Mouse (Mus musculus) kidney, postnatal 10 days (tissue): ENCODE measurements around the gene Gm1604a.
"Not testable (repeated sequence)": the region's sequence is repeated elsewhere in the genome, so short reads cannot be mapped to it uniquely, and the experiment has no call there.

Experiments used
- DNase-seq: peaks from one replicate; pipeline ENCODE4 v3.0.0; 2021; ENCODE audit warnings: mixed read lengths

Gm1604a gene

DNA sequence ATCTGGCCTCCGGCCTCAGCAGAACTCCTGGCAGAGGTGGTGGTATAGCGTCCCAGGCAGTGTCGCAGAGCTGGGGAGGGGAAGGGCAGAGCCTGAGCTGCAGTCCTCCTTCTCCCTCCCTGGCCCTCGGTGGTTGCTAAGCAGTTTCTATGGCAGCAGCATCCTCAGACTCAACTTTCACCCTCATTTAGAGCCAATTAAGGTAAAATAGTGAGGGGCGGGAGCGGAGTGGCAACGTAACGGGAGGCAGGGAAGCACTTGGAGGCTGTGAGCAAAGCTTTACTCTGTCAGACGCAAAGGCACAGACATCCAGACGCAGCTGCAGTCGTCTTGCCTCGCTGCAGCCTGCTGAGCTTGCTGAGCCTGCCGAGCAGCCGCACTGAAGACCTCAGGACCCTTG is at the start of gene Gm1604a:
Gm1604a (plus strand) TSS at position 312 of the 400 bp plus-strand sequence.
- DNase-seq = not testable (repeated sequence)

DNA sequence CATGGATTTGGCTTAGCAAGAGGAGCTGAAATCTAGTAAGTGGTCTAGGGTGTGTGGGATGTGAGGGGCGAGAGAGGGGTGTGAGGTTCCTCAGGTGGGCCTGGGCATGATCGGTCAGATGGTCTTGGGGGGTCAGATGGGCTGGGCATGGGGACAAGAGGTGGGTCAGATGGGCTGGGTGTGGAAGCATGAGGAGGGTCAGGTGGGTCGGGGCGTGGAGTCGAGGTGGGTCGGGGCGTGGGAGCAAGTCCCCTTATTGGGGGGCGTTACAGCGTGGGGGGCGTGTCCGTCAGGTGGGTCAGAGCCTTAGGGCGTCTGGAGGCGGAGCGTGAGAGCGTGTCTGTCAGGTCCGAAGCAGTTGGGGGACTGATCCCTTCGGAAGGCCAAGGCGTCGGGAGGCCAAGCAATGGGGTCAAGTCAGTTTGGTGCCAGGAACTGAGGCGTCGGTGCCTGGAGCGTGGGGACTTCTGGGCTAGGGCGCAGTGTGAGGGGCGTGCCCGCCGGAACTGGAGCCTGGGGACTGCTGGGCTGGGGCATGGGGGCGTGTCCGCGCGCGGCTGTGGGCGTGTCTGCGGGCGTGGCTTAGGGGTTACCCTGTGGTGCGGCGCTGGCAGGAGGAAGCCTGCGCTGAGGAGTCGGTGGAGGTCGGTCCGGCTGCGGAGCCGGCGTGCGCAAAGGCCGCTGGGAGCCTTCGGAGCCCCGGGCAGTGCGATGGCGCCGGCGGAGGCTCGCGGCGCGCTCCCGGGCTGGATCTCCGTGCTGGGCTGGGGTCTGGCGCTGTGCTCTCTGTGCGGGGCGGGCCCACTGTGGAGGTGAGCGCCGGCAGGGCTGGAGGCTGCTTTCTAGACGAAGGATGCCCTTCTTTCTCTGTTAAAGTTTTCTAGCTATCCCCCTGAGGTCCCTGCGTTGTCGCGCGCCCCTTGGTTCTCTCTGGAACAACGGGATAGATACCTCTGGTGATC is 46.8 kb upstream of the Gm1604a start, which contains the start of gene Gm49721:
Gm49721 (plus strand) TSS at position 618 of the 962 bp plus-strand sequence.
- DNase-seq = peak; percentile 82

DNA sequence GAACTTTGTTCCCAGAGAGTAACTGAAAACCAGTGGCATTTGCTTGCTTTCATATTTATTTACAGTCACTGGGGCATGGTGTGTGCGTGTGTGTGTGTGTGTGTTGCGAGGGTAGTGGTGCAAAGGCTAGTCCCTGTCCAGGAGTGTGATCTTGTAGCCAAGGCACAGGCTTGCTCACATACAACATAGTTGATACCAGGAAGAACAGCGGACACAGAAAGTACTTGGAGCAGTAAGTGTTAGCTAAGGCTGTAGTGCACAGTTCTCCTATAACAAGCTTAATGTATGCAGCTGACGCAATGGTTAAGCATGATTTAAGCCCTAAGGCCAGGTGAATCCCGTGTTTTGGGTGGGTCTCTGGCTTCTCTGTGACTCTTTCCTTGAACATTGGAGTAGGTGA is 46.0 kb upstream of the Gm1604a start:
- peak; percentile 19 for DNase-seq

DNA sequence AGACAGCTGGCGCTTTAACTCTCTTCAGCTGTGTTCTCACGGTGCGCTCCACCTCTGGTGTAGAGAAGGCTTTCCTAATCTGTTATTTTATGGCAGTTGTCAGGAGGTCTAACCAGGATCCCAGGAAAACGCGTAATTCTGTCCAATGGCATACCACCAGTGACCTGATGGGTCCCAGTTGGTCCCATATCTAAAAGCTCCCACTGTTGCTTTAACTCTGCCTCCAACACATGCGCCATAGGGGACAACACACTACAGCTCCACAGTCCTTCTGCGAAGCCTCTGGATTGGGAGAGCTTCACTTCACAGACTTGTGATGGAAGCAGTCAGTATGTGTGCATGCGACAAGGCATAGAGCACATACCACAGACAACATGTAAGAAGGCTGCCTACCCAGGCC is 45.2 kb upstream of the Gm1604a start:
- not testable (repeated sequence) for DNase-seq

DNA sequence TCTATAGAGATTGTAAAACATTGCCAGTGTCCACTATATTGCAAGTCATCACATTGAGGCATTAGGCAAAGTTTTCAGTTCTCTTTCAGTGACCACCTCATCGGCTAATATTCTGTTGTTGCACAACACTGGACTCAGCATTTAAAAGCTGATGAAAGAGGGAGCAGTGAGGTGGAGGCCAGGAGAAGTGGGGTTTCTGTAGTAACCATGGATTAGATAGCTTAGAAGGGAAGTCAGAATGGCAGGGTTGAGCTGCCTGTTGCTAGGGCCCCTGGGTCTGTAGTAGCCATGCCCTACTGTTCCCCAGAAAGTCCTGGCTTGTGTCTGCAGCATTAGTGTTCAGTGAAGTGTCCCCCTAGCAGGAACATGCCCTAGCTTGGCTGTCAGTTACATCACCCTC is 39.2 kb upstream of the Gm1604a start:
- DNase-seq = not testable (repeated sequence)

DNA sequence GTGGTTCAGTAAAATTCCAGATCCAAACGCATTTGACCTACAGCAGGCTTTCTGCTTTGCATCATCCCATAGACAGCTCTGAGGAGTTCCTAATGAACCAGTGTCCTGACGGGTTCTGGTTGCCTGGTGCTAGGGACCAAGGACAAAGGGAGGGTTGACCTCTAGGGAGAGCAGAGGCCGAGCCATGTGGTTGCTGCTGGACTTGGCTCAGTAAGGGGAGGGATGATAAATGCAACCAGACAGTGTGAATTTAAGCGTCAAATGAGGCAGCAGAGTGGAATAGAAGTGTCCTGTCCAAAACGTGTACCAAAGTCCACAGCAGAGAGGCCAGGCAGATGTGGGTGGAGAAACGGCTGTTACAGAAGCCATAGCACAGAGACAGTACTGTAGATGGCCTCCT is 29.9 kb upstream of the Gm1604a start:
- not testable (repeated sequence) for DNase-seq

DNA sequence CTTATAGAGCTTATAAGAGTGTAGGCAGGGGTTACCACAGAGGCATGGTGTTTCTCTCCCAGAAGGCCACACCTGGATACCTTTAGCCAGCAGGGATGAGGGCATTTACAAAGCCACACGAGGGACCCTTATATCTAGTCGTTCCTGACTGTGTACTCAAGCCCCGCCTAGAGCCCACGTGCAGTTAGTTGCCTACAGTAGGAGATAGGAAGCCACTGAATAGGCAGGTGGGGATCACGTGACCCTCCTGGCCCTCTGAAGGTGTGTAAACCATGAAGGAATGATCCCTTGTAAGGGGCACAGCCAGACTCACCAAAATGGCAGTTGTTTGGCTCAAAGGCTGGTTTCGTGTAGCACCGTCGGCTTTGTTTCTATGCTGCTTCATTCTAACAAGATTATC is 28.5 kb upstream of the Gm1604a start:
- DNase-seq = not testable (repeated sequence)

DNA sequence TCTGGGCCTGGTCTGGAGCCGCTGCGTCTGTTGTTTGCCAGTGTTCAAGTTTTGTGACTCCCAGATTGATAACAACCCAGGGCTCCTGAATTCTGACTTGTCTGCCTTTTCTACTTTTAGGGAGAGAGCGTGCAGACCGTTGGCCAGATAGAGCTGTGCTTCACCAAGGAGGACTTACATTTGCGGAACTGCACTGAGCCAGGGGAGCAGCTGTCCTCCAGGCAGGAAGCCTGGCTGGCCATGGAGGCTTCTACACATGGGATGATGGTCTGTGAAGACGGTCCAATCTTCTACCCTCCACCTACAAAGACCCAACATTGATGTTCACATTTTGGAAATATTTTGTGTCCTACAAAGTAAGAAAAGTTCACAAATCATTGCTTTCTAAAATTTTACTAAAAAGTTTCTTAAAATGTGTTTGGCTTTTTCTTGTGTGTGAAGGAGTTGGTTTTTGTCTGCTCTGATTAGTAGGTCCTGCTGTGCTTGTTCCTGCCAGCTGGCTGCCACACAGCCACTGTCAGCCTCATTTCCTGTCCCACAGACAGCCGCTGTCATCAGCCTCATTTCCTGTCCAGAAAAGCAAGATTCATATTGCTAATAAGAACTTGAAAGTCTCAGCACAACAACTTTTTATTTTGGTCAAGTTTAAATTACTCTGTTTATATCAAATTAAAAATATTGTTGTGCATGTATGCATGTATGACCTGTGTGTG is 27.4 kb upstream of the Gm1604a start:
- not testable (repeated sequence) for DNase-seq

DNA sequence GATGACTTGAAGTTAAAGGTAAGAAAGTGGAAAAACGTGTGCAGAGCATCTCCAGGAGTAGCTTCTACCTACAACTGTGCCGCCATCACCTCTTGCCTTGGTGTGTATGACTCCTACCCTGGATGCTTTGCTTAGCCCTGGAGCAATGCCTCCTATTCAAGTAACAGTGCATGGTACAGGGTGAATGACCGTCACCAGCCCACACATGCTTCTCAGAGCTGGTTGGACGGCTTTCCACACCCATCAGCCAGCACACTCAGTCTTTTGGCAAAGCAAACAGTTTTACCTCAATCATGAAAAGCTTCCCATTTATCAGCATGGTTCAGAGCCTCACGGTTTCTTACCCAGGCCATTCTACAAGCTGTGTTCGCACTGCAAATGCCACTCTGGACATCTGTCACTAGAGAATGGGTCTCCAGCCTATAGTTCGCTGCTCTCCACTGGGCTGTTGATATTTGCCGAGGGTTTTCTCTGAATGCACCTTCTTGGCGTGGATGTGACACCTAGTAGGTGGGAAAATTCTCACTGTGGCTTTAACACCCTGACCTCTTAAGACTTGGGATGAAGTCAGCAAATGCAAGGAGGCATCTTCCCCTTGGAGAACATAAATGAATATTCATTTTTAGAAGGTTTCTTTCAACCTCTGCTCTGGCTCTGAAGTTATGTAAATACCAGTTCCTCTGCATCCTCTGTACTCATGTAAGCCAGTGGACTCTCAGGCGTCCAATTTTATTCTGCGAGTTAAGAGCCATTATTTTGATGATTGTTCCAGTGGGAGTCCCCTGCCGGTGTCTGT is 23.4 kb upstream of the Gm1604a start:
- DNase-seq = not testable (repeated sequence)

DNA sequence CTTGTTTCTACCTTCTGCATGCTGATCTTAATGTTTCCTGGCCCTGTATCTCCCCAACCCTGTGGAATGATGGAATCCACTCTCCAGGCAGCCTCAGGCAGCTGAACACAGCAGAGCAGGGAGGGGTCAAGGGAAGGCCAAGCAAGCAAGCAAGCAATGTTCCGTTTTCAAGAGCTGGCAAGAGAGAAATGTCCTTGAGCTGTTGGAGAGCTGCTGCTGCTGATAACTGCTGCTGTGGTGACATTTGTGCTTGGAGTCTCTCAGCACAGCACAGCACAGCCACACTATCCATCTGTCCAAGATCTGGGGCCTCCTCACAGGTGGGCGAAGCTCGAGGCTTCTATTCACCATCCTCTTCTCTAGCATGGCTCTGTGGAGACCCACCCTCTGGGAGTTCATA is 22.0 kb upstream of the Gm1604a start:
- DNase-seq = not testable (repeated sequence)

DNA sequence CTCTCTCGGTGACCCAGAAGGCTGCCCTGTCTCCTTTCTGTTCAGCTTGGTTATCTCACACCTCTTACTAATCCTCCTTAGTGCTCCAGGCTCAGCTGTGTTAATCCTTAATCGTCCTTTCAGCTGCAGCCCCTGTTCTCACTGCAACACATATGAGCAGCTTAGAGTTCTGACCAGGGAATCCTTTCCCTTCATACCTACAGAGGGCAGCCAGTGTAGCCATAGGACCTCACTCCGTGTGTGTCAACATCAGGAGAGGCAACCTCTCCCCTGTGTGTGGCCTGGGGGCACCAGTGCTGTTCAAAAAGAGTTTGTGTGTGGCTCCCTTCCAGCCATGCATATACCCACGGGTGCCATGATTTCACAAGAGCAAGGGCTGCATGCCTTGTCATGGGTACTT is 19.7 kb upstream of the Gm1604a start:
- DNase-seq = not testable (repeated sequence)

DNA sequence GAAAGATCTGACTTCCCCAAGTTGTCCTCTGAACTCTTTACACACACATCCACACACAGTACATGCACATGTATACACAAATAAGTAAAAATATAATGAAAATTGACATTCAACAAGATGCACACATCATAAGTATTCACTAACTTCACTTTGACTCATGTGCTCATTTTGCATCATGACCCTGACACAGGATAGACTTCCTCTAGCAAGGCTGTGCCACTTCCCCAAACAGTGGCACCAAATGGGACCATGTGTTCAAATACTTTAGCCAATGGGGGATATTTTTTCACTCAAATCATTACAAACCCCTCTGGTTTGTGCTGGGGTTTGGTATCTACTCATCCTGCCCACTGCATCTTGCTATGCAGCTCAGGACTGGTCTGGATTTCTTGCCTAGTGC is 16.5 kb upstream of the Gm1604a start:
- not testable (repeated sequence) for DNase-seq

DNA sequence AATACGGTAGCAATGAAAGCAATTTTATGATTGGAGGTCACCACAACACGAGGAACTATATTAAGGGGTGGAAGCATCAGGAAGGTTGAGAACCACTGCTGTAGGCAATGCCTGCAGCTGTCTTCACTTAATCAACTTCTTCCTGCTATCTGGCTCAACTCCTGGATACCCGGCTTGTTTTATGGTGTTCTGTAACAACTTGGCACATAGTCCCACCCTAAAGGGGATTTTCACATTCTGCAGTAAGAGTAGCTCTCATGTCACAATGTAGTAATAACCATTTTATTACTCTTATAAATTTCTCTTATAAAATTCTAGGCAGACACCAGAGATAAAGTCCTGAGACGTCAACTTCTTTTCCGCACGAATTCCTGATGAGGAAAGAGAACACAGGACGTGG is 15.9 kb upstream of the Gm1604a start:
- DNase-seq = not testable (repeated sequence)

DNA sequence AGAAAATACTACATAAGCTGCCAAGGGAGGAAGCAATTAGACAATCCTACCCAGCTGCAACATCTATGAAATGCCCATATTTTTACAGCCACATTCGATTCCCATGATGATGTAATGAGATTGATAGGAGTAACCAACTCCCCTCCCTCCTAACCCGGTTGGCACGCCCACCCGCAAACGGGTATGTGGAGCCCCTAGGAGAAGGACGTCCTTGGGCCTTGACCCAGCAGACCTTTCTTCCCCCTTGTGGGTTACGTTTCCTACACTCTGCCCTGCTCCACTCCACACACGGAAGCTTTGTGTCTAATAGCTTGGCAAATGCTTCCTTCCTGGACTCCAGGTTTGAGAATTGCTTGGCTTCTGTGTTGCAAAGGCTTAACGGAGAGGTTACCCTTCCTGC is 15.5 kb upstream of the Gm1604a start:
- DNase-seq = not testable (repeated sequence)

DNA sequence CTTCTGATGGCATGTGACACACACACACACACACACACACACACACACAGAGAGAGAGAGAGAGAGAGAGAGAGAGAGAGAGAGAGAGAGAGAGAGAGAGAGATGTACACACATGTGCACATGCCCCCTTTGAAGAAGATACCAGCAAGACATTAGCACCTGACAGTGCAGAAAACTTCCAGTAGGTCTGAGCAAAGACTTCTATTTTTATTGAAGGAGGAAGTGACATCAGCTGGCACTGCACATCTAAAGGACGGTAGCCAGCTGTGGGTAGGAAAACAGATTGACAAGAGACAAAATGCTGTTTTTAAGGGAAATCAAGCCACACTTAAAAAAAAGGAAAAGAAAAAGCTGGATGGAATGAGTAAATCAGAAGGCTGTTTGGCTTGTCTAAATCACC is 11.2 kb upstream of the Gm1604a start:
- DNase-seq = not testable (repeated sequence)

DNA sequence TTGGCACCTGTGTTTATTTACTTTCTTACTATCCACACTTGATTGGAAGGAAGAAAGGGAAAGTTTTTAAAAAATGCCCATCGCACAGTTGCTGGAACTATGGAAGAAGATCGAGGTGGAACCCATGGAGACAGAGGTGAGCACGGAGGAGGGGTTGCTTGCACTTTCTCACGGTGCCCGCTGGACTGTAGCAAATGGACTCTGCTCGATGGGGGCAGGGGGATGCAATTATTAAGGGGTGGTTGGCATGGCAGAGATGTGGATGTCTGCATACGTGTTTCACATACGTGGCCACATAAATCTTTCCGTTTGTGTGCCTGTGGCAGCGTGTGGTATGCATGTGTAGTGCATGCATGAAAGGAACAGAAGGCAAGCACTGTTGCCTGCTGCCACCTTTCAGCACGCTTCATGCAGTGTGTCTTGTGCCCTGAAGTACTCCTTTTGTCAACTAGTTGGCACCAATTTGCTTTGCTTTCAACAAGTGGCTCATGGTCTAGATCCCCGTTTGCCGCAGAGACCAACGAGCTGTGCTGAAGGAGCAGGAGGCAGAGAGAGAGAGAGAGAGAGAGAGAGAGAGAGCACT is 487 bp downstream of the Gm1604a start:
- DNase-seq = not testable (repeated sequence)

DNA sequence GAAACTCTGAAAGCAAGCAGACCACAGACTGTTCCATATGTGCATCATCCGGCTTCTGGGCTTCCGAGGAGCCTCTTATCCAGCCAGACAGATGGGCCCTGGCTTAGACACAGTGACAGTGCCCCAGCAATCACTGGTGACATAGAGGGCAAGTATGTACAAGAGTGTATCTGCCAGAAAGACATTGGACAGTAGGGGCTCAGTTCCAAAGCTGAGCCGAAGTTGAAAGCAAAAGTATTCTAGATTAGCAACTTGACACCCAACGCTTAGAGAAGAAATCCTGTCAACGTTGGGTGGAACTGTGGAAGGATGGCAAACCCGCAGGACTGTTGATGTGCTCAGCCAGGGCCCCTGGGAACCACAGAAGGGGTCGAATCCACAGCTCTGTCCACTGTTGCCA is 4.8 kb downstream of the Gm1604a start:
- DNase-seq = not testable (repeated sequence)

DNA sequence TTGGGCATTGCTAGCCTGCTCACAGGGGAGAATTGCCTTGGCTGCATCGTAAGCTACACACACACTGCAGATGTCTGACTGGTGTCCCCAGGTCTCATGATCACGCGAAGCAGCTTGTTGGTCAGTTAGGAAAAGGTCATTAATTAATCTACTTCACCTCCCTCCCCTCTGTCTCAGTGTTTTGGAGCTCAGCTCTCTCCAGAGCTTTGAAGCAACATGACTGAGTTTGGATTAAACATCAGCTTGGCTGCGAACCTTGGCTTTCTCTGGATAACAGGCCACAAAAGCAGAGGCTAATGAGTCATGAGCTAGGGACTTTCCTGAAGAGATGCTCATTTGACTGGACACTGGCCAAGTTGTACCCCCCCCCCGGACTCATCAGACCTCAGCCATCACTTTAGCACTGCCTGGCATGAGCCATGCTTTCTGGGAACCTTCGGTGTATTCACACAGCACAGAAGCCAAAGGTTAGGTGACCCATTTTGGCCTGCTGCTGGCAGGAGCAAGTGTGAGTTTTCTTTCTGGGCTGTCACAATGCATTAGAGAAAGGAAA is 5.3 kb downstream of the Gm1604a start:
- not testable (repeated sequence) for DNase-seq

DNA sequence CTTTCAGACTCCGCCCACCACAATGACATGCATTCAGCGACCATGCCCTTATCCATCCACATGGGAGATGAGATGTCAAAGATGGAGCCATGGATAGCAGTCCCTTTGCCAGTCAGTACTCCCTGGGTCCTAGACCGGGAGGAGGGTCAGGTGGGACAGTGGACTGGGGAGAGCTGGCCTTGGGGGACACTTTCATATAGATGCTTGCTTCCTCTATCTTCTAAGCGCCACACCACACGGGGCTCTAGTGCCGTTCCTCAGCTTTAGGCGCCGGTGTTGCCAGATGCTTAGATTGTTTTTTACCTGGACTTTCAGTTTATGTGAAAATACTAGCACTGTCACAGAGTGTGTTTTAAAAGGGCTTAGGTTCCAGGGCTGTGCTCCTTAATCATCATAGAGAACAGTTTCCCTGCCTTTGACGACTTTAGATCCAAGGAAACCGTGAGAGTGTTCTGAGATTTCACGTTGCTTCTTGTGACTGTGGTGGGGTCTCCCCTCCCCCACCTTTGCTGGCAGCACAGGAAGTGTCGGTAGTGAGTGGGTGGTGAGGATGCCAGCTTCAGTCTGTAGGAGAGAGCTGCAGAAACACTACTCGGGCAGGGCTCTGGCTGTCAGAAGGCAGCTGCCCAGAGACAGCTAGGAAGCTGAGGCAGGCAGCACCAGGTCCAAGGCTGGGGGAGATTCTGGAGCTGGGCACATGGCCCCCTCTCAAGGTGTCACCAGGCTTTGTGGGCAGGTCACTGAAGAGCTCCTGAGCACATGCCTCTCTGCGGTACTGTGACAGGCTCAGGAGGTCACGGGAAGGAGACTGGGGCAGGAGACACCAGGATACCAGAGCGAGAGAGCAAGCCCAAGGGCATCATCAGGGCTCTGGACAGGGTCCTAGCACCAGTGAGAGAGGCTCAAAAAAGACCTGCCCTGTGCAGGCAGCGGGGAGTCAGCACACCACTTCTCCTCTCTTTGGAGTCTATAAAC is 8.1 kb downstream of the Gm1604a start:
- DNase-seq = not testable (repeated sequence)

DNA sequence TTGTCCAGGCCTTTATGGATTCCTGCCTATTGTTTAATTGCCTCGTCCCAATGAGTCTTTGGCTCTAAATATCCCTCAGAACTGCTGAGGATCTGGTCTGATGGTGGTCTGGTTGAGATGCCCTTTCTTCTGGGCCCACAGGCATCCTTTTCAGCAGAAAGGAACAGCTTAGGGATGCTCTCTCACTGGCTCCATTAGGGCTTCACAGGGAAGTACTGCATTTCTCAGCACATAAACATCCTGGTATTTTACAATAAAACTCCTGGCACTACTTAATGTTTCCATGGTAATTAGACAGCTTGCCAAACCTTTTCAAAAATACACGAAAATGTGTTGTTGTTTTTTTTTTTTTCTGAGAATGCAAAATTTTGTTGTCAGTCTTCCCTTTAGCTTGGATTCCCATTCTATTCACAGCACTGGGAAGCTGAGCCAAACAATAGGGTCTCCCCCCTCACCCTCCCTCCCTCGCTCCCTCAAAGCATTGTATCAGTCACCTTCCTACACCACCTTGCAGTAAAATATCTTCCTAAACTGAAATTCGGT is 43.7 kb downstream of the Gm1604a start:
- DNase-seq = not testable (repeated sequence)
